Mouse (Mus musculus) embryo, embryonic 10 days (tissue): Measurements from ENCODE around the gene Adamts10.
A peak's percentile ranks its signal among the peaks of the same experiment; 100 is the strongest.

Experiments used
- DNase-seq: peaks from one replicate; pipeline ENCODE4 v3.0.0-alpha.2; 2015; ENCODE audit warnings: low spot score

The Adamts10 gene

GRCm38 (mm10) chr17:33523918-33524755 lies at the start of gene Adamts10:
Gene Adamts10, plus strand, starts transcription at chr17:33524204.
- DNase-seq, result peak; percentile 77

DNA sequence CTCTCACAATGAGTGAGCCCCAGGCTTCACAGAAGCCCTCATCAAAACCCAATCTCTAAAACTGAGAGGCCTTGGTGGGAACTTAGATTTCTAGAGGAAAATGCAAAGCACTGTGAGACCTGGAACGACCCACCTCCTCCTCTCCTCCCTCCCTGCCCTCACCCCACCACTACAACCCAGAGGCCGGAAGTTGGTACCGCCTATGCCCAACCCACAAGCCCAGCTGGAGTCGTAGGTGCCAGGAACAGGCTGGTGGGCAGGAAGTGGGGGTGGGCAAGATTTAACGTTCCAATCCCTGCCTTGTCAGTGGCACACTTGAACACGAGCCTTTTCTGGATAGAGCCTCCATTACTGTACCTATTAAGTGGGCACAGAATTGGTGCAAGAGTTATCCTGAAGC lies 40.0 kb upstream of the Adamts10 start:
- no peak for DNase-seq

DNA sequence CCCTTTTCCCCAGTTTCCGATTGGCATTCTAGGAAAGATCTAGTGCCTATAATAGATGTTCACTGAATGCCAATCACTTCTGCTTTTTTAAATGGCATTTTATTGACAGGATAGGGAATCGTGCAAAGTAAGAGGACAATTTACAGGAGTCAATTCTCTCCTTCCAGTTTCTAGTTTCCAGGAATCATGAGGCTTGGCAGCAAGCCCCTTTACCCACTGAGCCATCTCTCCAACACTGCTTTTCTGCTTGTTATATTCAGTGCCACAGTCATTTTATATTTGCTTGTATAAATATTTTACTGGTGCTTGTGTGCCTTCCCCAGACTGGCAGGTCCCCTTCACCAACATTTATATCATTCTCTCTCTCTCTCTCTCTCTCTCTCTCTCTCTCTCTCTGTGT lies 36.8 kb upstream of the Adamts10 start:
- DNase-seq, result no peak

DNA sequence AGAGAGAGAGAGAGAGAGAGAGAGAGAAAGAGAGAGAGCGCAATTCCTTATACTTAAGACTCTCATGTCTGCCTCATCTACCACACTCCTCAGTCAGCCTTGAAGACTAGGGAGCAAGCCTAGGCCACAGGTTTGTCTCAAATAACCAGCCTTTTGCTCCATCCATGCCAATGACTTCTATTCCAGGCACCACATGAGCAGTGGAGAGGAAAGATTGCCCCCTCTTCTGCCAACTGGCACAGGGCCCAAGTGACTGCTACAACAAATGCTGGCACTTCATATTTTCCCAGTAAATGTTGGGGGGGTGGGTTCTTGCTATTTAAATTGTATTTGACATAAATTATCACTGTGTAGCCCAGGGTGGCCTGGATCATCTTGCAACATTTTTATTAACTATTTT lies 36.4 kb upstream of the Adamts10 start:
- DNase-seq, result no peak

DNA sequence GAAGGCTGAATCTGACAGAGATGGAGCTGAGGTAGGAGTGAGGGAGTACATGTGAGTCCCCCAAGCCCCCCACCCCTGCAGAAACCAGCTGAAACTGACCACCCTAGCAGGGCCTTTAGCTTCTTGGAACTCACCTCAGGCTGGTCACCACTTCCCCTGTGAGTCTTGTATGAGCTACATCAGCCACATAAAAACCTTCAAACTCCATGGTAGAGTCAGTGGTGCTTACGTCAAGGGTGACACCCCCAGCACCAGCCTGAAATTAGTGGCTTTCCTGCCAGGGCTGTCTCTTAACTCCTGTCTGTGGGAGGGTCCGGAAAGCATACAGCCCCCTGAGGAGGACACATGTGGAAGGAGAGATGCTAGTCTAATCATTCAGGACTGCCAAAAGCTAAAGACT lies 32.6 kb upstream of the Adamts10 start:
- DNase-seq, result no peak

DNA sequence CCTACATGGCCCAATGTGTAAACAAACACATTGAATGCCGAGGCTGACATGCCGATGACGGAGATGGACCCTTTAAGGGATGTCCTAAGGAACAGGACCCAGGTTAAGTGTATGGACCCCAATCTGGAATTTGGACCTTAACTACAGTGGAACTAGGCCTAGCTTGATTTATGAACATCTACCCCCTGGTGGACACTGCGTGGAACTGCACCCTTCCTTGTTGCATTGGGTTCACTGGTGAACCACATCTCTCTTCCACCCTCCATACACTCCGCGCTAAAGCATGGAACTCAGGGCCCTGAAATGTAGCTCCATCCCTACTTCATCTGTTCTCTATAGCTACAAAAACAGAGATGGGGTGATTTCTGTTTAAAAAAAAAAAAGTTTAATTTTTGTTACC lies 30.9 kb upstream of the Adamts10 start:
- DNase-seq, result peak; percentile 71

- no peak for DNase-seq
These were observed 29.4 kb upstream of the Adamts10 start for GRCm38 (mm10) chr17:33494586-33494985.

DNA sequence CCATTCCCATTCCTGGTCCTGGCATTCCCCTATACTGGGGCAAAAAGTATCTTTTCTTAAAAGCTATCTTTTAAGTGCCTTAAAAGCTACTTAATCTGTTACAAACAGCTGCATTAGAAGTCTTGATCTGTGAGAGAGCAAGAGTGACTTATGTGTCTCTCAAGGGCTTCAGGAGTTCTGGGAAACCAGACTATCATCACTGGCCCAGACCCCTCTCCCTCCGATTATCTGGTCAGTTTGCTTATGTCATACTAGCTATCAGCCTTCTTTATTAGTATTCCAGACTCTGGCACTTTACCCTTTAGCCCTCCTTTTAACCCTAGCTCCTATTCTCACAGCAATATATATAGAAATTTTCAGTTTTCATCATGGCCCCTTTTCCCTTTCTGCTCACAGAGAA lies 25.1 kb upstream of the Adamts10 start:
- no peak for DNase-seq

GRCm38 (mm10) chr17:33508386-33508785 lies 15.6 kb upstream of the Adamts10 start:
- no peak for DNase-seq

DNA sequence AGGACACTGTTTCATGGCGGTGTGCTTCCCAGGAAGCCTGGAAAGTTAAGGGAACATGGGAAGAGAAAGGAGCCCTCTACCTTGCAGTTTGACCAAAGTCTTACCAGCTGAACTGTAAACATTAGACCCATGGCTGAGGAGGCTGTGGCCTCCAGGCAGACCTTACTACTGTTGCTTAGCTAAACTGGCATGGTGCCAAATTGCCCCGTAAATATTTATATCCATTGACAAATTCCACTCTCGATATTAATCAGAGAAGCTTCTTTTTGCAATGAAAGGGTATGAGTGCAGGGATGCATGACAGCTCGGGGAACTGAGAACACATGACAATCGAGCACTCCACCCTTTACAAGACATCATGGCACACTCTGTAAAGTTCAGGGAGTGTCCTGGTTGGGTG lies 13.8 kb upstream of the Adamts10 start:
- DNase-seq, result no peak

DNA sequence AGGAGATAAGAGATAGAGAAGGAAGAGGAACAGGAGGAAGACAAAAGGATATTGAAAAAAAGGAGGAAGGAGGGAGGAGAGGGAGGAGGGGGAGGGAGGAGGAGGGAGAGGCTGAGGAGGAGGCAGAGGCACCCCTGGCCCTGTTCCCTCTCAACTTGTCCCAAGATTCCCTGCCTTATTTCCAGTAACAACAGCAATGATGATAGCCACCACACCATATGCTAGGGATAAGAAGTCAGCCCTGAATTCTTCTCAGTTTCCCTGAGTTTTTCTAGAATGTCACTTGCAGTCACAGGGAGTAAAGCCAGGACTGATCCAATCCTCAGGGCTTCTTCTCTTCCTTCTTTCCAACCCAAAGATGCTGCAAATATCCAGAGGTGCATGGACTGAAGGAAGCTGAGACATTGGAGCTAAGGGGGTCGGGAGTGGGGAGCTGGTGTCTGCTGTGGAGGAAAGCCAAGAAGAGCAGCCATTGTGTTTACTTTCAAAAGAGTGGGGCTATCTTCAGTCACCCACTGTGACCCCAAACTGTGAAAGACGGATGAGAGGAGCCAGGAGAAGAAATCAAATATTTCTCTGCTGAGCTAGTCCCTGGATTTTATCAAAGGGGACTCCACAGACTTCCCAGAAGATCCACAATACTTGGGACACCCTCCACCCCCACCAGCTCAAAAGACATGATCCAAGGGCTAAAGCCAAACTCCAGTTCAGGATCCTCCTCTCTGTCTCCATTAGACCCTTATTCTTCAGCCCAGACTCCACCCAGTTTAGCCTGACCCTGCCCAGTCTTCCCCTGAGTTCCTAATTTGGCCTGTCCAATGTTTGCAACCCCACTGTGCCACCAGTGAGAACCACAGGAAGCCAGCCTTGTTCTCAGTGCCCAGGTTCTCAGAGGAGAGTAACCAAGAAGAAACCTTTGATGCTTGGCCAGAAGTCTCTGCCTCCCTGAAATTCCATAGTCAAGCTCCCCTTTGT lies 11.3 kb upstream of the Adamts10 start:
- DNase-seq, result no peak

DNA sequence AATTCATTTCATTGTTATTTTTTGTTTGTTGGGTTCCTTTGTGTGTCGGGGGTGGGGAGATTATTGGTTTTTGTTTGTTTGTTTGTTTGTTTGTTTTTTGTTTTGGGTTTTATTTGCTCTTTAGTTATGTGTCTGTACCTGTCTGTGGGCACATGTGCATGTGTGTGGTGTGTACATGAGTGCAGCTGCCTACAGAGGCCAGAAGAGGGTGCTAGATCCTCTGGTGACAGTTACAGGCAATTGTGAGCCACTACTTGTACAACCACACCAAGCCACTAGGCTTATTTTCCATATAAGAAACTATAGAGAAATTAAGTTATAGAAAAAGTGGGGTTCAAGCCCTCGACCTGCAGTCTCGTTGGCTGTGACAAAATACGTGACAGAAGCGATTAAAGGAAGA lies 10.1 kb upstream of the Adamts10 start:
- peak; percentile 10 for DNase-seq

DNA sequence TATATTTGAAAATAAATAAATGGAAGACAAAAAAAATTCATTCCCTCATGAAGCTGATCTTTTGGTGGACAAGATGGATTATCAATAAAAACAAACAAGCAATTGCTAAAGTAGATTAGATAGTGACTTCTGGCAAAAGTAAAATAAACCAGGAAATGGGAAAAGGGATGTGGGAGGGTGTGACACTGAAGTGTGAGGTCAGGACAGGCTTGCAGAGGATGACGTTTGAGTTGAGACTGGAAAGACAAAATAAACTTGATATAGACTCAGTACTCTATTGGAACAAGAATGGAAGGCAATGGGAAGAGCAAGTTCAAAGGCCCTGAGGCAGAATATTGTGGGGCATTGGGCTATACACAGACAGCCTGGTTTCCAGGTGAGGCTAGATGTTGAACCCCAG lies 3.6 kb upstream of the Adamts10 start:
- no peak for DNase-seq

DNA sequence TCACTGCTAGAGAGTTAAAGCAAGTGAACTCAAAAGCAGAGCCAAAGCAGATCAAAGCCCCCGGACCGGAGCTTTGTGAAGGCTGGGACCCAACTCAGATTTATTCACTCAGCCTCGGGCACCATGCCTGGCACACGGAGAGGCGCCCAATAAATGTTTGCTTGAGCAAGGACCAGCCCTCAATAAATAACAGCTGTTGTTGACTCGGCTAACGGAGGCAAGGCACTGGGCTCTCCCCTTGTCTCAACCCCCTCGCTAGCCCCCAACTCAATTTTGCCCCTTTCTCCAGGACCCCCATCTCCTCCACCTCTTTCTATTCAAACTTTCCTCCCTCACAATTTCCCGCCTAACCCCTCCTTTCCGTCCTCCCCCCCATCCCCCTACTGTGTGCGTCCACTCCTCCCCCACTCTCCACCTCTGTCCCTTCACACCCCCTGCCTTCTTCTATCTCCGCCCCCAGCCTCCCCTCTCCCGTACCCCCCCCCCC lies 530 bp upstream of the Adamts10 start:
- peak; percentile 4 for DNase-seq

DNA sequence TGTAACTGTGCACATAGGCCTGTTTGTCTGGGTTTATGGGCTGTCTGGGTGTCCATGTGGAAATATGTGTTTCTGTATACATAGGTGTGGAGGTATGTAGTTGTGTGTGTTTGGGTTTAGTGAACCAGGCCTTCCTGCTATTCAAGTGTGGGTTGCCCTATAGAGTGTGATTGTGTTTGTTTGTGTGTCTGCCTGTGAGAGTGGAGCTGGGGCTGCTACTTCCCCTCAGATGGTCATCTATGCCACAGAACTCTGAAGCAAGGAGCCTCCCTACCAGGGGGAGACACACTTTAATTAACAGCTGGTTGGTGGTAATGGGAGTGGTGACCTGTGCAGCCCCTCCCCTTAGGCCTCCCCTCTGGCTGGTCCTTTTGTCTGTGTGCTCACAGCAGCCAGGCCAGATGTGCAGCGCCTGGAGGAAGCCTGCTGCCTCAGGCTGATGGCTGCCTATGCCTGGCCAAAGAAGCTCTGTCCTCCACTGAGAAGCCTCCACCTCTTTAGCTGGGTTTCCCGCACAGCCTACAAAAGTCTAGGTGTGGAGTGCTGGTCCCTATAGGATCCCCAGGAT lies 886 bp downstream of the Adamts10 start:
- DNase-seq, result peak; percentile 72

DNA sequence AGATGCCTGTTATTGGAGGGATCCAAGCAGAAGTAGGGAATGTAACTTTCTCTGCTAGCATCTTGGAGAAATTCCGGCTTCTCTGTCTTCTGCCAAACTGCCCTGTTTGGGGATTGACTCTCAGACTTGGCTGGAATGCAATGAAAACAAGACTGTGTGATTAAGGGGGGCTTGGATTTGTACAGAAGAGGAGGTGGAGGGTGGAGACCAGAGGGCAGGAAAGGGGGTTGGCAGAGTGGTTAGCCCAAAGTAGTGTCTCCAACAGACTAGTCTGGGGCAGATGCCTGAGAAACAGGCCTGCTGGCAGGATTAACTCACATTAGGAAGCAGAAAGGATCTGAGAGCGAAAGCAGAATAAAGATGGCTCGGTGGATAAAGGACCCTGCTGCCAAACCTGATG lies 2.5 kb downstream of the Adamts10 start:
- DNase-seq, result no peak

DNA sequence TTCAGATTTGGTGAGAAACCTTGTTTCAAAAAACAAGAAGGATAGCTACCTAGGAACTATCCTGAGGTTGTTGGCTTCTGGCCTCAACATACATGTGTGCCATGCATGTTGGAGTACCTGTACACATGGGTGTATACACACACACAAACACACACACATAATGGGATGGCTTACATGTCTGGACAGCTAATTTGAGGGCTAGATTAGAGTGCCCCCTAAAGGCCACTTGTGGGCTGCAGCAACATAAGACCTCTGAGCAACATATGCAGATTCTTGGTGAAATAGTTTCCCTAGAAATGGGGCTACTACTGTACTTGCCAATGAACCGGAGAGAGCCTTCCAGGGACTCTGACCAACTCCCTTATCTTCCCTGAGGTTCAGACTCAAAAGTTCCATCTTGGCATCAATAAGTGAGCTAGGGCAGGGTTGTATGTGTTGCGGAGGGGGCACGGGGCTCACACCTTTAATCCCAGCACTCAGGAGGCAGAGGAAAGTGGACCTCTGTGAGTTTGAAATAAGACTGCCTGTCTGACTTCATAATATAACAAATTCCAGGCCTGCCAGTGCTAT lies 15.2 kb downstream of the Adamts10 start:
- DNase-seq, result peak; percentile 48

DNA sequence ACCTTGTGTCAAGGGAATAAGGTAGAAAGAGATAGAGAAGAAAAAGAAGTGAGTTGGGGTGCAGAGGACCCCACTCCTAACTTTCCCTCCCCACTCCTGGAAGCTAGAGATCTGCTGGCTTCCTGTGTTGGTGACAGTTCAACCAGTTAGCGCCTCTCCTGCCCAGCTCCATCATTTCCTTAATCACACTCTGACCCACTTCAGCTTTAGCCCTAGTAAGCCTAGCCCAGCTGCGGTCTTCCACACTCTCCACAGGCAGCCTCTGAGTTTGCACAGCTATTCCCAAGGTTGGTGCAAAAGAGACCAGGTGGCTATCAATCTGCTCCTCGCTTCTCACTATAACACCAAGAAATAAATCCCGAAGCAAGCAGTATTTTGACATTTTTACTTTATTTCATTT lies 15.9 kb downstream of the Adamts10 start:
- DNase-seq, result no peak

- no peak for DNase-seq
These were observed 25.2 kb downstream of the Adamts10 start for GRCm38 (mm10) chr17:33549212-33549611.

DNA sequence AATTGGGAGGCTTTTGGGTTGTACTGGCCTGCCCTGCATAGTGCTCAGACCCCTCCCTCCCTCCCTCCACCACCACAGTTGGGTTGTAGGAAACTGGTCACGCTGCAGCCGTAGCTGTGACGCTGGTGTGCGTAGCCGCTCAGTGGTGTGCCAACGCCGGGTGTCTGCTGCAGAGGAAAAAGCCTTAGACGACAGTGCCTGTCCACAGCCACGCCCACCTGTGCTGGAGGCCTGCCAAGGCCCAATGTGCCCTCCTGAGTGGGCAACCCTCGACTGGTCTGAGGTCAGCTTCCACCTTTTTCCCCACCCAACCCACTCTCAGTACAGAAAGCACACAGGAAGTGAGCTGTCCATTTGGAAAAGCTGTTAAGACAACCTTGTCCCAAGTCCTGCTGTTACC lies 26.4 kb downstream of the Adamts10 start:
- DNase-seq, result no peak

GRCm38 (mm10) chr17:33552113-33552512 lies 28.1 kb downstream of the Adamts10 start:
- no peak for DNase-seq

- DNase-seq, result peak; percentile 70
These were observed 29.0 kb downstream of the Adamts10 start for GRCm38 (mm10) chr17:33552964-33553363.
